Mouse (Mus musculus) intestine, postnatal 0 days (tissue): ENCODE results near the gene Gga1. TPM values are rescaled to one million over a fixed set of nuclear protein-coding genes. Genes with fewer than 3 reads are reported as not detected.

Source experiments
- ATAC-seq: fragments of 200-750 bp; cut with Nextera tagmentation; 2 replicates; pipeline ENCODE4 v1.8.0; 2017; ENCODE audit warnings: mild to moderate bottlenecking, moderate TSS enrichment, moderate library complexity
- H3K27ac ChIP-seq: fragments of 300-500 bp; sonication (generic); 2 replicates; pipeline ENCODE4 v1.5.1; 2014; ENCODE audit warnings: mild to moderate bottlenecking, low read depth, low read length, moderate library complexity
- H3K27me3 ChIP-seq: fragments of 300-500 bp; sonication (generic); replicated peaks from 2 replicates; pipeline ENCODE4 v1.6.1; 2014; ENCODE audit warnings: low read length, mixed read lengths; ENCODE audit not compliant: control insufficient read depth, insufficient read depth
- H3K36me3 ChIP-seq: fragments of 300-500 bp; sonication (generic); 2 replicates; pipeline ENCODE4 v1.6.1; 2014; ENCODE audit warnings: mild to moderate bottlenecking, moderate library complexity; ENCODE audit not compliant: control insufficient read depth, insufficient read depth
- H3K4me1 ChIP-seq: fragments of 300-500 bp; sonication (generic); replicated peaks from 2 replicates; pipeline ENCODE4 v1.6.1; 2014; ENCODE audit warnings: antibody characterized with exemption, low read length, mixed read lengths; ENCODE audit not compliant: control insufficient read depth, insufficient read depth
- H3K4me2 ChIP-seq: fragments of 300-500 bp; sonication (generic); replicated peaks from 2 replicates; pipeline ENCODE4 v1.6.1; 2014; ENCODE audit warnings: low read depth, mild to moderate bottlenecking, moderate library complexity
- H3K4me3 ChIP-seq: fragments of 300-500 bp; sonication (generic); 2 replicates; pipeline ENCODE4 v1.5.1; 2014; ENCODE audit warnings: low read depth, low read length
- H3K9ac ChIP-seq: fragments of 300-500 bp; sonication (generic); 2 replicates; pipeline ENCODE4 v1.6.1; 2014; ENCODE audit warnings: mild to moderate bottlenecking, low read depth, low read length
- H3K9me3 ChIP-seq: fragments of 300-500 bp; sonication (generic); 2 replicates; pipeline ENCODE4 v1.6.1; 2016; ENCODE audit warnings: mixed run types; ENCODE audit not compliant: control insufficient read depth
- CTCF ChIP-seq: sonication (generic); IDR thresholded peaks from 2 replicates; pipeline ENCODE4 v1.5.1; 2016; ENCODE audit warnings: low read depth, mild to moderate bottlenecking, control low read depth, antibody characterized with exemption, moderate library complexity
- WGBS: fragments of 180-500 bp; shearing (Covaris S2); extraction: QIAGEN DNeasy Blood & Tissue Kit; methylation state at CpG from one replicate; pipeline ENCODE4 v1.1.7; 2014; 5-methylcytosine and 5-hydroxymethylcytosine counted together
- polyA plus RNA-seq: library from polyadenylated mRNA; unstranded; fragments of >200 nt; fragmentation: Nextera tagmentation; extraction: Ambion mirVana; gene quantifications from 2 replicates; pipeline ENCODE4 v1.2.1, GENCODE M21; 2015

Gga1 gene
- polyA plus RNA-seq, 1 experiment from 2014 or later, result 40.1 TPM

DNA sequence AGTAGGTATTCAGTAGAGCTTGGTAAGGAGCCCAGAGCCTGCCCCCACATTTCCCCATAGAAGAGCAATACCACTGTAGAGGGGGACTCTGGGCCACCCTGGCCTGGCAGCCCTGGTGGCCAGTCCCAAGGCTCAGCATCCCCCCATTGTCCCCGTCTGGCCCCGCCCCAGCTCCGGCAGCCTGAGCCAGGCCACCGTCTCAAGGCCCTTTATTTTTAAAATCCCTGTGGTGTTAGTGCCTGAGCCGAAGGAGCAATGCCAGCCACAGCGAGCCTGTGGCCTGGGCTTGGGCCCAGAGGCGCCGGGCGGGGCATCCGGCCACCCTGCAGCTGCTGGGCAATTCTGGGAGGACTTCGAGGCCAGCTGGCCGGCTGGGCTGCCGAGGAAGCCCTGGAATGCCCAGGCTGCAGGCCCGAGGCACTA, 44.3 kb upstream of the Gga1 start:
- no peaks in the 10 kb centered on the region for H3K9me3 ChIP-seq
- H3K9ac ChIP-seq, result no peak overlapping the region
- 41% methylated on average over 14 of the region's 14 CpGs for WGBS
- H3K4me1 ChIP-seq, result no peaks in the 10 kb centered on the region
- TF ChIP-seq CTCF, result no peak
- H3K27ac ChIP-seq, result peak overlapping the region; percentile 52; the same call in 1 of the 2 replicates
- H3K36me3 ChIP-seq, result no peaks in the 10 kb centered on the region
- no peak overlapping the region for H3K4me3 ChIP-seq
- no peaks in the 10 kb centered on the region for H3K27me3 ChIP-seq
- peak; percentile 15; the same call in 1 of the 2 replicates for ATAC-seq
- H3K4me2 ChIP-seq, result peak overlapping the region; percentile 24

DNA sequence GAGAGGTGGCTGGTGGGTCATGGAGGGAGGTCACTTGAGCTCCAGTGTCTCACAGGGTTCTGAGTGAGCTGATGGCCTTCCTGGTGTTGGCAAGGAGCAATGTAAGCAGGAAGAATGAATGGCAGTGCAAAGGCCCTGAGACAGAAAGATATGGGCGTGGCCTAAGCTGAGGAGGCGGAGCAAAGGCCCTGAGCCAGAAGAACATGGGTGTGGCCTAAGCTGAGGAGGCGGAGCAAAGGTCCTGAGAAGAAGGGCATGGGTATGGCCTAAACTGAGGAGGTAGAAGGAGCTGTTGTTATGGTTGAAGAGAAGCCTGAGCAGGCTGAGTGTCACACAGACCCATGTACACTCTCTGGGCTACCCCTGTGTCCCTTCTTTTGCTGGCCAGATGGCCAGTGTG, 43.4 kb upstream of the Gga1 start:
- no peak for TF ChIP-seq CTCF
- WGBS, result 92% methylated on average over 3 of the region's 3 CpGs
- Histone ChIP-seq H3K27me3 (no peaks in the 10 kb centered on the region), H3K27ac (peak overlapping the region; percentile 52; the same call in 1 of the 2 replicates), H3K4me1 (no peaks in the 10 kb centered on the region), H3K4me2 (no peak overlapping the region), H3K9ac (no peak overlapping the region), H3K9me3 (no peaks in the 10 kb centered on the region), H3K36me3 (no peaks in the 10 kb centered on the region), H3K4me3 (no peak overlapping the region)
- no peak for ATAC-seq

DNA sequence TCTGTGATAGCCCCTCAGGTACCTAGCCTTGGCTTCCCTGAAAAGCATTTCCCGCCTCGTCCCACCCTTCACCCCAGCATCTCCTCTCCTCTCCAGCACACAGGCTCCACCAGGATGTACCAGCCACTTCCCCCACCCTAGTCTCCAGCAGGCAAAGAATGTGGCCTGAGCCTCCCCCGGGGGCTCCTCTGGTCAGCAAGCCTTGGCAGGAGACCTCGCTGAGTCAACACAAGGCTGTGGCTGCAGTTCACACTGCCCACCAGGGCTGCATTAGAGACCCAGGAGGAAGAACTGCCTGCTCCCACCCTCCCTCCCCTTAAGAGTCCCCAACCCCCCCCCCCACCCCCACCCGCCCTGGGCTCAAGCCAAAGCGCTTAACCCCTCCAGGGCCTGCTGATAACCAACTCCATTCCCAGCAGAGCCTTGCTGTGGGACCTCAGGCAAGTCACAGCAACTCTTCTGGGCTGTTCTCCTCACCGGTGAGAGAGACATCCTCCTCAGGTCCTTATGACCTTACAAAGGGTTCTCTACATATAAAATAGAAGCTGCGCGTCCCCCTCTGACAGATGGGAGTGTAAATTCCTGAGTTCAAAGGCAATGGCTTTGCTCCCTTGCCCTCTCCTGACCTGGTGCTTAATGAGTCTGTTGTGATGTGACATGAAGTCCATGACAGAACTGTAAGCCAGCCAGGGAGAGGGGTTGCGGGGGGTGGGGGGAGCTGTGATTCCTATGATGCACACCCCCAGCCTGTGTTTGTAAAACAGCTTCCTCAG, 42.6 kb upstream of the Gga1 start:
- no peak for ATAC-seq
- H3K4me3 ChIP-seq, result no peak overlapping the region
- H3K4me1 ChIP-seq, result no peaks in the 10 kb centered on the region
- 54% methylated on average over 10 of the region's 10 CpGs for WGBS
- no peaks in the 10 kb centered on the region for H3K9me3 ChIP-seq
- no peak for TF ChIP-seq CTCF
- no peaks in the 10 kb centered on the region for H3K36me3 ChIP-seq
- peak overlapping the region; percentile 66 for H3K27ac ChIP-seq
- H3K9ac ChIP-seq, result no peak overlapping the region
- H3K4me2 ChIP-seq, result no peak overlapping the region
- H3K27me3 ChIP-seq, result no peaks in the 10 kb centered on the region

DNA sequence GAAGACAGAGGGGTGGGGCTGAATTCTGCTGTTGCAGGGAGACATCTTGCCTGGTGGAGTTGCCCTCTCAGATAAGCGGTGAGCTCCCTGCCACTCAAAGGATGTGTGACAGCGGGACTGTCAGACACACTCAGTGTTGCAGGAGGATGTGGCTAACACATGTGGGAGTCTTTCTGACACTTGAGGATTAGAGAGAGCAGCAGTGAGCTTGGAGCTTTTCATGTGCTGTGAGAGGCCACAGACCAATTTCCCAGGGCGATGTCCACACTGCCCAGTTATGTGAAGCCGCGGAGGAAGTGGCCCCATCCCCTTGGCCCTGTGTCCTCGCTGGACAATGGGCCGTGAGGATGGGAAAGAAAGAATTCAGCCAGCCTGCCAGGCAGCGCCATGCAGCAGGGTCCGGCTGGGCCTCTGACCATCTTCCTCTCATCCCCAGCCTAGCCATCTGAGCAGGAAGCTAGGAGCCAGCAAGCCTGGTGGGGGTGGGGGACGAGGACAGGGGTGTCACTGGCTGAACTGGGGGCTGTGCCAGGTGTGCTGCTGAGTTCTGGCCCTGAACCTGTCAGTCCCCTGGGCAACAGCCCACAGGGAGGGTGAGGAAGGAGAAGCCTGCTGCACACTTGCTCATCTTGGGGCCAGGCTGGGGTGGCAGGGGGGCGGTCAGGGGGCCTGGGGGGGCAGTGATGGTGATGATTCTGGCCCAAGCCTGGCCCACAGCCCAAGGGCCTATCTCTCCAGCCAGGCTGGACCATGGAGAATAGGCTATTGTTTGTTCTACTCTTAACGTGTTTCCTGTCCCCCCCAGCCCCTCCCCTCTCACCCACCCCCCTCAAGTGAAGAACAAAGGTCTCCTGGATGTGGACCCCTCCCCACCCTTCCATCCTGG, 41.5 kb upstream of the Gga1 start:
- Histone ChIP-seq H3K36me3 (no peaks in the 10 kb centered on the region), H3K9ac (no peak overlapping the region), H3K4me3 (no peak overlapping the region), H3K4me1 (no peaks in the 10 kb centered on the region), H3K27ac (peak overlapping the region; percentile 66), H3K9me3 (no peaks in the 10 kb centered on the region), H3K27me3 (no peaks in the 10 kb centered on the region), H3K4me2 (no peak overlapping the region)
- WGBS, result 35% methylated on average over 12 of the region's 12 CpGs
- no peak for ATAC-seq
- no peak for TF ChIP-seq CTCF

DNA sequence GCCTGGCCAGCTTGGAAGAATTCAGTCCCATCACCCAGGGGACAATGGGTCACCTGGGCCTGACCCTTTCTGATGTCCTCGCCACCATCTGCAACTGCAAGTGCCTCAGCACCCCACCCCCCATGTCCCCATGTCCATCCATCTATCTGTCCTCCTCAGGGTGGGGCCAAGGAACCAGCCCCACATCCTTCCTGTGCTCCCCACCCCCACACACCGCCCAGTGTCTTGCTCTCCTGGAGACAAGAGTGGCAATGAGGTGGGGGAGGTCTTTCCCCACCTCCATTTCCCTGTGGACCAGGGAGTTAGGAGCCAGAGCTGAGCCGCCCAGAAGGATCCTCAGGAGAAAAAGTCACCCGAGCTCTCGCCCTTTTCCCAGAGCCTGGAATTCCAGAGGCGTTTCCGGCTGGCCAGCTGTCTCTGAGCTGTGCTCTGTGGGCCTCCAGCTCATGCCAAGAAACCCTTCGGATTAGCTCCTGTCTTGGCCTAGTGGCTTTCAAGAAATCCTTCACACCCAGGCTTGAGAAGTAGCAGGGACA, 40.8 kb upstream of the Gga1 start:
- 62% methylated on average over 8 of the region's 8 CpGs for WGBS
- Histone ChIP-seq H3K4me3 (no peak overlapping the region), H3K27me3 (no peaks in the 10 kb centered on the region), H3K4me2 (no peak overlapping the region), H3K36me3 (no peaks in the 10 kb centered on the region), H3K27ac (peak overlapping the region; percentile 66), H3K4me1 (no peaks in the 10 kb centered on the region; the same call in 1 of the 2 replicates), H3K9ac (no peak overlapping the region), H3K9me3 (no peaks in the 10 kb centered on the region)
- no peak for ATAC-seq
- no peak for TF ChIP-seq CTCF

DNA sequence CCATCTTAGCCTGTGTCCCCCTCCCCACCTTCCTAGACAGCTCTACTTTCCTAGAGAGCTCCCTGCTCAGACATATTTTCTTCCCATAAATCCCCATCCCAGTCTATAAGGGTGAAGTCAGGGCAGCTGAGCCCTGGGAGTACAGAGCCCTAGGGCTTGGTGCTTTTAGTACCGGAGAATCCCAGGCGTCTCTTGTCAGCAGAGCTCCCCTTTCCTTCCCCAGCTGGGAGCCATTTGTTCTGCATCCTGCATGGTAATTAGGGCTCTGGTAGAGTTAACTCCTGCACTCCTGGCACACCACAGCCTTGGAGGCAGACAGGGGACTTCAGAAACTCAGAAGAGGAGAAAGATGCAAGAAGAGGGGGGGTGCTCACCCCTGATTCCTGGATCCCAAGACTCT, 37.2 kb upstream of the Gga1 start:
- no peak for ATAC-seq
- WGBS, result 39% methylated on average over 2 of the region's 2 CpGs

More for the DNA sequence above, 37.2 kb upstream of the Gga1 start:
- no peak overlapping the region for H3K27ac ChIP-seq
- H3K9me3 ChIP-seq, result no peaks in the 10 kb centered on the region
- H3K36me3 ChIP-seq, result no peaks in the 10 kb centered on the region
- H3K4me3 ChIP-seq, result no peak overlapping the region
- peaks cover 2% of the 10 kb centered on the region for H3K4me1 ChIP-seq
- TF ChIP-seq CTCF, result no peak
- H3K9ac ChIP-seq, result no peak overlapping the region
- H3K4me2 ChIP-seq, result no peak overlapping the region
- no peaks in the 10 kb centered on the region for H3K27me3 ChIP-seq
